Mouse (Mus musculus): Measurements from ENCODE around the gene Dusp1.
A peak's percentile ranks its signal among the peaks of the same experiment; 100 is the strongest.

Dusp1 gene

DNA sequence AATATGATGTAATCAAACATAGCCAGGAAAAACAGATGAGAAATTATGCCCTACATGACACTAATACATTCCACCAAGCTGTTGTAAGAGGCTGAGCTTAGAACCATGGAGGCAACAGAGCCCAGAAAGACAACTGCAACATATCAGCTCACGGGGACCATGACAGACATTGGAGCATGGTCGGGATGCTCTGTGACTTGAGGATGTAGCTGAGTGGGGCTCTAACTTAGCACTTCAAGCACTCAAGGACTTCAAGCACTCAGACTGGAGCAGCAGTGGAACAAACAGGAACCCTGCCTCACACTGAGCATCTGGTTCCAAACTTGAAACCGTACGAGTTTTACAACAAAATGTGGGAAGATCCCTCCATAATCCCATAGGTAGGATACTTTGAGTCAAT, 46.3 kb downstream of the Dusp1 start:
- no peak for DNase-seq

DNA sequence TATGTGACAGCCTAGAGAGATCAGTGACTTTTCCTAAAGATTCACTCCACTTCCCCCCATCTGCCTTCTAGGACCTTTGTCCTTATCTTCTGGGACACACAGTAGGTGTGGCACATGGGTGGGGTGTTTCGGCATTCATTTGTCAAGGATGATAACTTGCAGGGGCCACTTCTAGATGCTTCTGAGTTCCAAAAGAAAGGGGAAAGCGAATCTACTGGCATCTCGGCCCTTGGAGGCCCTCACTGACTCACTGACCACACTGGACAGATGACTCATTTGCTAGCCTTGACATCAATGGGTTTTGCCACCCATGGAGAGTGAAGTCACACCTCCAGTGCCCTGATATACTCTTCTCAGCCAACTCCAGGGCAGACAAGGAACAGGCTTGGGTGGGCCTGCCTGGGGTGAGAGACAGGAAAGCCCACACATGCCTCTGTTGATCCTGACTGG, 47.3 kb downstream of the Dusp1 start:
- no peak for DNase-seq

DNA sequence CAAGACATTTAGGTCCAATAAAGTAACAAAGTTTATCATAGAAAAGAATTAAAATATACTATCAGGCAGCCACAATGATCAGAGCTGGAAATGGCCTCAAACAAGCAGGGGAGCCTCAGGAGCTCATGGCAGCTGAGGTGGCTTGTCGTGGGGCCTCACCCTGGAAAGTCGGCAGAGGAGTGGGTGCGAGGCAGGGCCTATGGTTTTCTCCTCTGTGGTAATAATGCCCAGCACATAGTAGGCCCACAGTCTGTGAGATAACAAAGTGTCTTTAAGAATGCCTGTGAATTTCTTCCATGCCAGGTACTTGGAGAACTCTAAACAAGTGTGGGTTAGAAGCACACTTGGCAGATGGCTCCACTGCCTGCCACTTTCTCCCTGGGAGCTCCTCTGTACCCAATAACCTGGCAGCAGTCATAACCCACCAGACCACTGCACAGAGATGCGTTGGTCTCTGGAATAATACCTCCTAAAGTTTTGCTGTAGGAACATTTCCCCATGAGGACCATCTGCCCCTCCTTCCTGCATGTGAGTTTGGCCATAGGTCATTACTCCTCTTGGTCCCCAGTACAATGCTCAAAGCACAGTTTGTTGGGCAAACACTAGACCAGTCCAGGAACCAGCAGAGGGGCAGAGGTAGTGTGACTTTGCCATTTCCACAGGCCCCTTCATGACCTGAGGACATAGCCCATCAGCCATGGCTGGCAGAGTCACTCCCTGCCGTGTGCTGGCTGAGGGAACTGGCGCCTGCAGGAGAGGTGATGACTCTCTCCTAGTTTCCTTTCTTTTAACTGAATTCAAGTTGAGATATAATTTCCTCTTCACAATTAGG, 48.3 kb downstream of the Dusp1 start:
- DNase-seq: no peak

DNA sequence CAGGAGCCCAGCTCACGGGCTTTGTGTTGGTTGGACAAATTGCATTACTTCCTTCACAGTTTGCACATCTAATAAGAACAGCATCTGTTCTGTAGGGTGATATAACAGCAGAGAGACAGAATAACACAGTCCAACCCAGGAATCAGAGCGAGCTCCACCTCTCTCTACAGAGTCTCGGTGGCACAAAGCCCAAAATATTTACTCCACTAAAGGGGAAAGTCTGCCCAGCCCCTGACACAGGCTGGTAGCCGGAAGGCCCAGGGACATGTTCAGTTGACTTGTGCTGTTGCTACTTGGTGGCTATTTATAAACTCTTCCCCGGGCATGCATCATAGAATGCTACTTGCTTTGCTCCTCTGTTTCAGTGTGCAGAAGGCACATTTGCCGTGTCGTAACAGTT, 49.0 kb downstream of the Dusp1 start:
- no peak for DNase-seq

DNA sequence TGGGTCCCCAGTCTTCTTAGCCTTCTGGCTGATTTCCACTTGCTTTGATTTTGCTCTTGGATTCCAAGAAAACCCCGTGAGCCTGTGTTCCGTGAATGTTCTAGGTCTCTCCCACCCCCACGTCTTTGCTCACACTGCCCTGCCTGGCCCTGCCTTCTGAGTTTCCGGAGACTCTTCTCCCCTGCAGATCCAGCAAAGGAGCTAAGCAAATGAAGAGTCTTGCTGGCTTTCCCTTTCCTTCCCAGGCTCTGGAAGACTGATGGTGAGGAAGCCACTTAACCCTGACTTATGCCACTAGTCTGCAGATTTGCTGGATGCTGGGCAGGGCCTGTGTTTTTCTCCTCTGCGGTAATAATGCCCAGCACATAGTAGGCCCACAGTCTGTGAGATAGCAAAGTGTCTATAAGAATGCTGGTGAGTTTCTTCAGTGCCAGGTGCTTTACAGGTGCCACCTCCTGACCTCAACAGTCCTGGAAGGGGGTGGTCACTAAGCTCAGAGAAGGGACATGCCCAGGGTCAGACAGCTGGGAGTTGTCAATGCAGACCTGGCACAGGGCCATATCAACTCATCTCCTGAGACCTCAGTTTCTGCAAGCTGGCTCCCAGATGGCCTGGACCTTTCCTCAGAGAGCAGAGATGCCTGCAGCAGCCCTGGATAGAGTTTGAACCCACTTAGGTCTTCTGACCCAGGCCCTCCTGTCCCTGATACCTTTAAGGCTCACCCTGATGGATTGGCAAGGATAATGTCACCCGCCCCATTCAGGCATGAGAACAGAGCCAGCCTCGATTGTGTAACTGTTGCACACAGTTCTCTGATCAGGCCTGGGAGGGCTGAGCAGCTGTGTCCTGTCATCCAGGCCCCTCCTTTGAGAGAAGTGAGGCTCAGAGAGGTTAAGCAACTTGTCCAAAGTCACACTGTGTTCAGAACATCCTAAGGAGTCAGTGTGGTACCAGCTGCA, 49.8 kb downstream of the Dusp1 start:
- no peak for DNase-seq

DNA sequence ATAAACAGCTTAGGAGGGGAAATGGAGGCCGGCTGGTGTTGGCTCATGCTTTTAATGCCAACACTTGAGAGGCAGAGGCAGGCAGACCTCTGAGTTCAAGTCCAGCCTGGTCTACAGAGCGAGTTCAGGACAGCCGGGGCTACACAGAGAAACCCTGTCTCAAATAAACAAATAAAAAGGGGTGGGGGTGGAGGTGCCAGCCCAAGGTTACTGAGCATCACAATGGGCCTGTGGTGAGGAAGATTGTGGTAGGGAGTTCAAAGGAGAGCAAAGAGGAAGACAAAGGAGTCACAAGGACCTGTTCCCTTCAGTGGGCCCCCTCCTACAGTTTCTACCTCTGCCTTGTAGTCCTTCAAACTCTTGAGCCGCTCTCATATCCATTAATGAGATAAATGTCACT, 50.7 kb downstream of the Dusp1 start:
- no peak for DNase-seq

DNA sequence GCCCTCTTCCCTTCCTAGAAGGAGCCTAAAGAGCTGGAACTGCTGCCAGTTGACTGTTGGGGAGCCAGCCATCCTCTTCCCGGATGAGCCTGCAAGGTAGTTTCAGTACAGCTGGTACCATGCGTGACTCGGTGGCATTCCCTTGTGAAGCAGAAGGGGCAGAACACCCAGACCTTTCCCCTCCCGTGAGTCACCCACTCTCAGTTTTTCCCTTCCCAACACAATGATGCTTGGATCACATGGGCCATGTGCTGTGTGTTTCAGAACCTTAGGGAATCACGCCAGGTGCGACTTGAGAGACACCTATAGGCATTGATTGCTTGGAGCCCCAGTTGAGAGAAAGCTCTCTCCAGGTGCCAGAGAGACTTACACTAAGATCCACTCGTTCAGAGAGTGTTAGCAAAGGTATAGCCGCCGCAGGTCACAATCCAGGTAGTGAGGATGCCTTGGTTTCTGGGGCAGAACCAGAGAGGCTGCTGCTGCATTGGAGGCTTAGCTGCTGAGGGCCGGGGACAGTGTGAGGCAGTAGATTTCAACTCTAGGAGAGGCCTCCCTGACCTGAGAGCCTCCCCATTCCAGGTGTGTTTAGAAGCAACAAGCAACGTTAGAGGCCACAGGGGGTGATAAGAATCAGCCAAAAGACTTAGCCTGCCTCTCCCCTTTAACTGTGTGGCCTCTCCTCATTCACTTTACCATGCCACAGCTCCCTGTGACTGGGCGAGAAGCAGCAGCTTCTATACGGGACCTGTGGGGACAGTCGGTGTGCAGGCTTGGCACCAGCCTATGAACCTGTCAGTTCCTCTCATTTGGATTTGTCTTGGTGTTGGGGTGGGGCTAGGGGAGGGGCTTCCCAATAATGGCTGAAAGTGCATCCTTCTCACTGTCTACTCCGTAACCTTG, 51.5 kb downstream of the Dusp1 start:
- no peak for DNase-seq

DNA sequence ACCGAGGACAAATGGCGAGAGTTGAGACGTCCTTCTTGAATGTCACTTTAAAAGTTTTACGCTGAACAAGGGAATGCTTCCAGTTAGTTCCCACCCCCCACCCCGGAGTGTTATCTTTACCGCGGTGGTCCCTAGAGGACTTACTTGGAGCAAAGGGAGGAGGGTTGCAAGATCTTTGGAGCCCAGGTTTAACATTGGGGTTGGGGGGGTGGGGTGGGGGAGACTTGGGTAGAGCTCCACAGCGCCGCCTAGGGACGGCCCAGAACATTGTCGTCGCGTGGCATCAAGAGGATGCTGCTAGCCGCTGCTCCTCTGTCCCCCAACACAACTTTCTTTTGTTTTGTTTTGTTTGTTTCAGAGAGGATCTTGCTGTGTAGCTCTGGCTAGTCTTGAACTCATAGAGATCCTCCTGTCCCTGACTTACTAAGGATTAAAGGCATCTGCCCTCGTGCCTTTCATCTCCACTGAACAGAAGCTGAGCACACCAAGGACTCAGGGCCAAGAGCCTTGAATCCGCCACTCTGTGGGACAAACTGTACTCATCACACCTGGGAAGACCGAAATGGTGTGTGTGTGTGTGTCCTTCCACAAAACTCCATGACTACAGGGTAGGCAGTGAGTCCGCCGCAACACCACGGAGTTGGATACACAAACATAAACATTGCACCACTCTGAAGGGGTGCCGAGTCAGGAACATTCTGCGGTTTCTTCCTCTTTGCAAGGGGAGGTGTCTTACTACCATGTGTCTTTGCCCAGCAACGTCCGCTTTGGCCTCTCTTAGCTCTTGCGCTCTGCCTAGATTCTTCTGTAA, 52.8 kb downstream of the Dusp1 start:
- peak; percentile 61 for DNase-seq

DNA sequence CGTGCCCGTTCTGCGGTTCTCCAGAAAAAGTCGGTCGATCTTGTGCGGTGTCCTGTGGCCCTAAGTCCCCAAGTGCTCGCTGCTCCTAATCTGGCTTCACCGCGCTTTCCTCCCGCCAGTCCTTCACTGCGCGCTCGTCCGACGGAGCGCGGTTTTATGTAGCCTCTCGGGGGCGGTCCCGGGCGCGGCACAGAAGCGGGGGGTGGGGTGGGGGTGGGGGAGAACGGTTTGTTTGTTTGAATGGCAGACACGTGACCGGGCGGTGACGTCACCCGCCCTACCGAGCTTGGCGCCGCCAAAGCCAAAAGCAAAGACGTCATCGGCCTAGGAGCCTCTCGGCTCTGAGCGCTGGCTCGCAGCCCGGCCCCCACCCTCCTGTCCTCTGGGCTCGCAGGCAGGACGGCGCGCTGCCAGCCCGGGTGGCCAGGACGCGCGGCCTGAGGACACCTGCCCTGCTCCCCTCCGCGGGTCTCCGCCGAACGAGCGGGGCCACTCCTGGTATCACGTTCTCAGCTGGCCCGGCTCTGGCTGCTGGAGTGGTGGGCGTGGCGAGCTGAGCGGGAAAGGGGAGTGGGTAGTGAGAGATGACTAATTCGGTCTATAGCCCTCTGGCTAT, 53.5 kb downstream of the Dusp1 start:
- DNase-seq: peak; percentile 98

DNA sequence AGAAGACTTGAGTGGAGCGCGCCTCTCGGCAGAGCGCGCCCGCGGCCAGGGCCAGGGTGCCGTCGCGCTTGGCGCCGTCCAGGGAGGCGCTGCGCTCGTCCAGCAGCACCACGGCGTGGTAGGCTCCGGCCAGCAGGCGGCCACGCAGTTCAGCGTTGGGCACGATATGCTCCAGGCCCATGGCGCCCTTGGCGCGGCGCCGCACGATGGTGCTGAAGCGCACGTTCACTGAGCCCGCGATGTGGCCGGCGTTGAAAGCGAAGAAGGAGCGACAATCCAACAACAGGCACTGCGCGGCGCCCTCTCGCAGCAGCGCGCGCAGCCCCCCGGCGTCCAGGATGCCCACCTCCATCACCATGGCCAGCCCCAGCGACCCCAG, 54.0 kb downstream of the Dusp1 start:
- DNase-seq: peak; percentile 80

DNA sequence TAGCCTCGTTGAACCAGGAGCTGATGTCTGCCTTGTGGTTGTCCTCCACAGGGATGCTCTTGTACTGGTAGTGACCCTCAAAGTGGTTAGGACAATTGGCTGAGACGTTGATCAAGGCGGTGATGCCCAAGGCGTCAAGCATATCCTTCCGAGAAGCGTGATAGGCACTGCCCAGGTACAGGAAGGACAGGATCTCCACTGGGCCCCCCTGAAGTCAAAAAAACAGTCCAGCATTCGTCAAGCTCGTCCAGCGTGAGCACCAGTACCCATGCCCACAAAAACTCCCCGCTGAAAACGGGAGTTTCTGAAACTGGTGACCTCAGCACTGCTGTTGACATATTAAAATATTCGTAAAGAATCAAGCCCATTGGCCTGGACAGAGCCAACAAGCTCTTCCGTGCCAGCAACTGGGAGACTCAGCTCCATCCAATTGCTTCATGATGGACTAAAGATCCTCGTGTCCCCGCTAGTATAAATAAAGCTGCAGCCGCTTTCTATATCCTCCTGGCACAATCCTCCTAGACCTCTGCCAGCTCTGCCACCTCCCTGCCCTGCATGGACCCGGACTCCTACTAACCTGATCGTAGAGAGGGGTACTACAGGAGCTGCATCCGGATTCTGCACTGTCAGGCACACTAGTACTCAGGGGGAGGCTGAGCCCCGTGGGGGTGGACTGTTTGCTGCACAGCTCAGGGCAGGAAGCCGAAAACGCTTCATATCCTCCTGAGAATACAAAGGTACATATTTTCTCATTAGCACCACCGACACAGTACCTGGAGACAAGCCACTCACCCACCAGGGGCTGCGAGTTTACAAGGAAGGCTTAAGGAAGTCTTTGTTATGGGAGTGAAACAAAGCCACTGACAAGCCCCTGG, 54.7 kb downstream of the Dusp1 start:
- peak; percentile 53 for DNase-seq

DNA sequence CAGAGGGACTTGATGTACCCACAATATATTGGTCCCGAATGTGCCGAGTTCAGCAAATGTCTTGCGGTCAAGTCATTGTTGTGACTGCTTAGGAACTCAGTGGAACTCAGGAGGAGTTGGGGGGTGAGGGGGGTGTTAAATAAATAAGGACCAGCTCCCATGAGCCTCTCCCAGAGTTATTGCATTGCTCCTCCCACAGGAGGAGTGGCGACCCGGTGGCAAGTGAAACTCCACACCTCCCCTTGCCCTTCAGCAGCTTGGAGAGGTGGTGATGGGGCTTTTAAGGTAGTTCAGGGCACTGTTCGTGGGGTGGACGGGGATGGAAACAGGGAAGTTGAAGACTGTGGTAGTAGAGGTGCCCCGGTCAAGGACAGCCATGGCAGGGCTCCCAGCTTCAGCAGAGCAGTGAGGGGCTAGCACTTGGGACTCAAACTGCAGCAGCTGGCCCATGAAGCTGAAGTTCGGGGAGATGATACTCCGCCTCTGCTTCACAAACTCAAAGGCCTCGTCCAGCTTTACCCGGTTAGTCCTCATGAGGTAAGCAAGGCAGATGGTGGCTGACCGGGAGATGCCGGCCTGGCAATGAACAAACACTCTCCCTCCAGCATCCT, 55.8 kb downstream of the Dusp1 start:
- peak; percentile 71 for DNase-seq

DNA sequence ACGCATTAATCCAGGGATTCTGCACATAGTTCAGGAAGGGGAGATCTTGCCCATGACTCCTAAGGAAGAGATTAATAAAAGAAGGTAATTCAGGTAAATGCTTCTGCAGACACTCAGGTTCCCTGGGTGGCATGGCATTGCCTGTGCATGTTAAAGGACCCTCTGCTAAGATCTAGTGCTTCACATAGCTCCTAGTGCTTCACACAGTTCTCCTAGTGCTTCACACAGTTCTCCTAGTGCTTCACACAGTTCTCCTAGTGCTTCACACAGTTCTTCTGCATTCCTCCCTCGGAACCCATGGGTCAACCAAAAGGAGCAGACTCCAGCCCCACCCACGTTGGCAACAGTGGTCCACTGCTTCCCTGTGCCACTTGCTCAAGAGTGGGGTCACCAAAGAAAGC, 56.7 kb downstream of the Dusp1 start:
- peak; percentile 24 for DNase-seq

DNA sequence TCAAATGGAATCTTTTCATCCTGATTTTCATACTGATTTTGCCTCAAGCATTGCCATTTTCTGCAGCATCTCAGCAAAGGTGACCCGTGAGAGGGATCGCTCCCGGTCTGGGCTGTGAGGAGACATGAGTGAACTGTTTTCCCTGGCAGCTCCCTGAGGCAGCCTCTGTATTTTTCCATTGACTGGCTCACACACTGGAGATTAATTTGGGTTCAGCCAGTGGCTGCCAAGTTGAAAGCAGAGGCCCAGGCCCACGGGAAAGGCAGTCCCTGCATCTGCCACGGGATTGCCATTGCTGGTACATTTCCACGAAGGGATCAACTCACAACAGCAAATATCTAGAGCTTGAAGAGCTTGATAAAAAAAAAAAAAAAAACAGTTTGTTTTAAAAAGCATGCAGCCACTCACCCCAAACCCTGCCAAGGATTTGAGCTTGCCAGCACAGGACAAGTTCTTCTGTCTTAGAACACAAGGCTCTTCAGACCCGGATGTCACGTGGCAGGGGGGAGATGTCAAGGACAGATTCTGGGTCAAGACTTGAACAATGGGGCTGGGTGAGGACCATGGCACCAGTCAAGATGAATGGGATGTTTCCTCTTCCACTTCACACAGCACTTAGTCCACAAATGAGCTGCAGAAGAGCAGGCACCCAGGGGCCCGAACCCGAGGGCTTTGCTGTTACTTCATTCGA, 57.8 kb downstream of the Dusp1 start:
- DNase-seq: peak; percentile 92

DNA sequence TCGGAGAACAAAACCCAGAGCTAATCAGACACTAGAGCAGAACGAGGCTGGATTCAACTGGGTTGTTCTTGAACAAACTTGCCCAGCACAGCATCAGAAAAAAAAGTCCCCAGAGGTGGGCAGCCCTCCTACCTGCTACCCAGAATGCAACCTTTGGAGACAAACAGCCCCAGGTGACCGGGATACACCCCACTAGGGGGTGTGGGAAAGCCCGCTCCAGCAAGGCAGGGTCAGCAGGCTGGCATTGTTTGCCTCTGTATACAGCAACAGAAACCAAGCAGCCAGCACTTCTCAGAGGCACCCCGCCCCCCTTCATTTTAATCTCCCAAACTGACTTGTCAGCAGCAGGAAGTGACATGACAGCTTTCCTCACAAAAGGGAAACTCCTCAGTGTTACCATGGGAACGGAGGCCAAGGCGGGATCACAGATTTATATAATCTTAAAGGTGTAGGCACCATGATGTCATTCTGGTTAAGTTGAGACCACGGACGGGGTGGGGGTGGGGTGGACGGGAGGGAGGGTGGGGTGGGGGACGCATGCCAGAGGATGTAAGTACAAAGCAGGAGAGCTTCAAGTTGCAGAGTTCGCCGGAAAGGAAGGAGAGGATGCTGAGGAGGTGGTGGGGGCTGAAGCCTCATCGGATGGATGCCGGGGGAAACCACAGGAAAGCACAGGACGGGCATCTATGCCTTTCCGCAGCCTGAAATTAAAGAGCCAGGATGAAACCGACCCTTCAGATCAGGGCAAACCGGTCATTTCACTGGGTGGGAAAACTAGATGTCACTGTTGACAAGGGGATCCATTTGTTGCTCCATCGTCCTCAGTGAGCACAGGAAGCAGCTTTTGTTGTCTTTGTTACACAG, 58.9 kb downstream of the Dusp1 start:
- DNase-seq: peak; percentile 93

DNA sequence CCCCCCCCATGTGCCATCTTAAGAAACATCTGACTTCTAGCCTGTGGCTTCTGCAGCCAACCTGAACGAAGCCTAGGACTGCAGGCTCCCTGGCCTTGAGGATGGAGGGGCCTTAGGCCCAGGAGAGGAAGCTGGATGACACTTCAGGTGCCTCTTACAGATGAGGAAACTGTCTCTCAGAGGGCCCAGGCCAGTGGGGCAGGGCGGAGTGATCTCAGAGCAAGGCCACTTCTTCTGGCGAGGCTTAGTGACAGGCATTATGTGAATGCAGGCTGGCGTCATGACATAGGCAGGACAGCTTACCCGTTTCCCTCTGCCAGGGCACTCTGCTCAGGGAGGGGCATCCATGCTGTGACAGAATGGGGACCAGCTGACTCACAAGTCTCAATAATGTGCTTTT, 60.1 kb downstream of the Dusp1 start:
- DNase-seq: peak; percentile 22

DNA sequence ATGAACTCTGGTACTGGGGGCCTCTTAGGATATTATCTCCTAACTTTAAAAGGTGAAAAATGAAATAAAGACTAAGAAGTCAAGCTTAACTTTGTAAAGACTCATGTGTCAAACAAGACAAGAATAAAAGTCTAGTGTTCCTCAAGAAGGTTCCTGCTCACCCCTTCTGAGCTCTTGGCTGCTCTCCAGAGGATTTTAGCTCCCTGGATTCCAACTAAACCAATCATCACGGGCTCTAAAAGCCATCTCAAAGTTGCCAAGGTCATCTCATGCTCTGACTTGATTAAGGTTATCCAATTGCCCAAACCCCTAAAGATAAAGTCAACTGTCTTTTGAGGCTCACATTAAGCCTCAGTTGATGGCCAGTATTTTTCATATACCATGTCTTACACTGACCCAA, 63.3 kb downstream of the Dusp1 start:
- DNase-seq: no peak

DNA sequence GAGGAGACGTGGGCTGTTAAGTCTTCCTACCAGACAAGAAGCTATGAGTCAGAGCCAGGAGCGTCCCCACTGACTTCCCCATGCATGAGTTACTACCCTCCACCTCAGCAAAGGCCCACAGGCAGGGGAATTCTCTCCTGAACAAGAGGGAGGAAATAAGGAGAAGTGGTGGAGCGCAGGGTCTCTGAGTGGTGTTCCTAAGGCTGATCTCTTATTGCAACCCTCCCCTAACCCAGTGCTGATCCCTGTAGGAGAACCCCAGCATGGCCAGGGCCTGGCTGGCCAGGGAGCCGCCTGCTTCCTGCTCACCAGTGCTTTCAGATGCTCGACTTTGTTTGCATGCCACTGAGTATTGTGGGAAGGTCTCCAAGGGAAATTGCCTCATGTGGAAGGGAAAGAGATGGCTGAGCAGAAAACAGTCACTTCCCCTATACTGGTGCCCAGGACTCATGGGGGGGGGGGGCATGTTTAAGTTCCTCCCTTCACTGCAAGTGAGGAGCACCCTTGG, 64.5 kb downstream of the Dusp1 start:
- DNase-seq: peak; percentile 28
